Mouse (Mus musculus): ENCODE data around the gene Fzr1. TPM values are rescaled to one million over a fixed set of nuclear protein-coding genes. Genes with fewer than 3 reads are reported as not detected.

Gene Fzr1
- polyA plus RNA-seq, 1 experiment from 2014 or later = 85.7 TPM

GRCm38 (mm10) chr10:81341333-81341949 lies 36.9 kb downstream of the Fzr1 start:
- 0 out of 2 replicates have a peak, but pooled peaks cover 3% of the 10 kb centered on the region for H3K36me3 ChIP-seq
- ATAC-seq = no peak
- H3K4me2 ChIP-seq (replicated peaks) = no peak overlapping the region
- H3K27ac ChIP-seq = no peak overlapping the region
- H3K4me1 ChIP-seq (replicated peaks) = peaks cover 21% of the 10 kb centered on the region
- no peaks in the 10 kb centered on the region for H3K9me3 ChIP-seq
- no peak overlapping the region for H3K4me3 ChIP-seq (replicated peaks)
- H3K27me3 ChIP-seq (replicated peaks) = peaks cover 13% of the 10 kb centered on the region
- no peak overlapping the region for H3K9ac ChIP-seq
- WGBS = 33% methylated on average over 16 of the region's 16 CpGs

- no peak for ATAC-seq
- Histone ChIP-seq H3K27ac (no peak overlapping the region), H3K4me2 (replicated peaks) (no peak overlapping the region; the same call in 1 of the 2 replicates), H3K36me3 (no peaks in the 10 kb centered on the region), H3K4me1 (replicated peaks) (peaks cover 23% of the 10 kb centered on the region), H3K27me3 (replicated peaks) (peaks cover 13% of the 10 kb centered on the region), H3K9me3 (no peaks in the 10 kb centered on the region), H3K9ac (no peak overlapping the region), H3K4me3 (replicated peaks) (no peak overlapping the region)
- WGBS = 46% methylated on average over 17 of the region's 17 CpGs
Measured at GRCm38 (mm10) chr10:81340551-81341332, 37.6 kb downstream of the Fzr1 start.

- no peak overlapping the region for H3K4me2 ChIP-seq (replicated peaks)
- 87% methylated on average over 4 of the region's 4 CpGs for WGBS
Measured at GRCm38 (mm10) chr10:81336558-81336957, 41.8 kb downstream of the Fzr1 start.

GRCm38 (mm10) chr10:81335393-81336340 lies 42.6 kb downstream of the Fzr1 start:
- 45% methylated on average over 16 of the region's 19 CpGs for WGBS
- Histone ChIP-seq H3K4me3 (replicated peaks) (no peak overlapping the region), H3K4me2 (replicated peaks) (peak overlapping the region; percentile 18), H3K27me3 (replicated peaks) (peaks cover 9% of the 10 kb centered on the region), H3K27ac (peak overlapping the region; percentile 85), H3K9me3 (no peaks in the 10 kb centered on the region), H3K4me1 (replicated peaks) (peaks cover 39% of the 10 kb centered on the region), H3K9ac (peak overlapping the region; percentile 3; the same call in 1 of the 2 replicates), H3K36me3 (no peaks in the 10 kb centered on the region)
- ATAC-seq = peak; percentile 62

More at GRCm38 (mm10) chr10:81336558-81336957, 41.8 kb downstream of the Fzr1 start:
- no peak for ATAC-seq
- H3K4me1 ChIP-seq (replicated peaks) = peaks cover 43% of the 10 kb centered on the region
- H3K9me3 ChIP-seq = no peaks in the 10 kb centered on the region
- H3K4me3 ChIP-seq (replicated peaks) = no peak overlapping the region
- H3K27ac ChIP-seq = peak overlapping the region; percentile 85
- H3K27me3 ChIP-seq (replicated peaks) = peaks cover 9% of the 10 kb centered on the region
- H3K36me3 ChIP-seq = no peaks in the 10 kb centered on the region
- no peak overlapping the region for H3K9ac ChIP-seq

- H3K9me3 ChIP-seq = no peaks in the 10 kb centered on the region
- H3K4me2 ChIP-seq (replicated peaks) = no peak overlapping the region
- no peaks in the 10 kb centered on the region for H3K36me3 ChIP-seq
- ATAC-seq = no peak
- H3K9ac ChIP-seq = 0 out of 2 replicates have a peak overlapping the region, but pooled peaks have one; percentile 3
- WGBS = 70% methylated on average over 11 of the region's 11 CpGs
- no peak overlapping the region for H3K4me3 ChIP-seq (replicated peaks)
- H3K27ac ChIP-seq = peak overlapping the region; percentile 85; the same call in 1 of the 2 replicates
- peaks cover 49% of the 10 kb centered on the region for H3K4me1 ChIP-seq (replicated peaks)
- peaks cover 9% of the 10 kb centered on the region for H3K27me3 ChIP-seq (replicated peaks)
Measured at GRCm38 (mm10) chr10:81334324-81334723, 44.0 kb downstream of the Fzr1 start.

- no peaks in the 10 kb centered on the region for H3K9me3 ChIP-seq
- H3K9ac ChIP-seq = peak overlapping the region; percentile 4; the same call in 1 of the 2 replicates
- peaks cover 9% of the 10 kb centered on the region for H3K27me3 ChIP-seq (replicated peaks)
- peak overlapping the region; percentile 15 for H3K4me3 ChIP-seq (replicated peaks)
- 34% methylated on average over 29 of the region's 29 CpGs for WGBS
- no peak overlapping the region for H3K27ac ChIP-seq
- no peak for ATAC-seq
- peak overlapping the region; percentile 46 for H3K4me2 ChIP-seq (replicated peaks)
- peaks cover 65% of the 10 kb centered on the region for H3K4me1 ChIP-seq (replicated peaks)
- H3K36me3 ChIP-seq = peaks cover under 1% of the 10 kb centered on the region; the same call in 1 of the 2 replicates
Measured at GRCm38 (mm10) chr10:81332277-81332676, 46.0 kb downstream of the Fzr1 start.

GRCm38 (mm10) chr10:81330007-81330406 lies 48.3 kb downstream of the Fzr1 start:
- peak overlapping the region; percentile 28 for H3K9ac ChIP-seq
- ATAC-seq = peak; percentile 24; the same call in 1 of the 2 replicates
- peaks cover 53% of the 10 kb centered on the region for H3K4me1 ChIP-seq (replicated peaks)

GRCm38 (mm10) chr10:81329194-81329975 lies 48.9 kb downstream of the Fzr1 start:
- Histone ChIP-seq H3K36me3 (peaks cover 29% of the 10 kb centered on the region), H3K27ac (peak overlapping the region; percentile 94), H3K4me2 (replicated peaks) (peak overlapping the region; percentile 56), H3K4me1 (replicated peaks) (peaks cover 47% of the 10 kb centered on the region), H3K4me3 (replicated peaks) (peak overlapping the region; percentile 24), H3K9me3 (no peaks in the 10 kb centered on the region), H3K9ac (peak overlapping the region; percentile 40), H3K27me3 (replicated peaks) (peaks cover 9% of the 10 kb centered on the region)
- ATAC-seq = peak; percentile 78
- WGBS = 41% methylated on average over 10 of the region's 10 CpGs

More at GRCm38 (mm10) chr10:81330007-81330406, 48.3 kb downstream of the Fzr1 start:
- no peaks in the 10 kb centered on the region for H3K9me3 ChIP-seq
- H3K4me2 ChIP-seq (replicated peaks) = peak overlapping the region; percentile 56
- H3K27me3 ChIP-seq (replicated peaks) = peaks cover 9% of the 10 kb centered on the region
- 59% methylated on average over 4 of the region's 4 CpGs for WGBS
- H3K27ac ChIP-seq = peak overlapping the region; percentile 94
- peak overlapping the region; percentile 24 for H3K4me3 ChIP-seq (replicated peaks)
- peaks cover 23% of the 10 kb centered on the region for H3K36me3 ChIP-seq

DNA sequence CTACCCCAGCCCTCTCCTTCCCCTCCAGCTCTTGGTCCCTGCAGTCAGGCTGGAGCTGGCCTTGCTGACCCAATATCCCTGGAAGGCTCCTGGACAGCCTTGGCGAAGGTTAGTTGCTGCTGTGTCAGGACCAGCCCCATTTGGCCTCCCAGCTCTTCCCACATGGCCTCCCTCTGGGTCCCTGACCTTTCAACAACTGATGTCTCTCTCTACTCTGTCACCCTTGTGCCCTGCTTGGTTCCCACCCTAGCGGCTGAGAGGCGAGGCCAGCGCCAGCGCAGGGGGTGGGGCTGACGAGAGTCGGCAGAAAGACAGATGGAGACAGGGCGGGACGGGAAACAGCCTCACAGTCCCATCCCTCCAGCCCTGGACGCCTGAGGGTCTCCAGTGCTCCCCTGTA lies 49.9 kb downstream of the Fzr1 start, which contains the start of gene Tbxa2r:
Tbxa2r (plus strand) TSS at position 346 of the 400 bp plus-strand sequence.
- Histone ChIP-seq H3K9ac (peak within 1 kb of the TSS; percentile 40; the same call in 1 of the 2 replicates), H3K36me3 (peaks cover 39% of the 10 kb centered on the region), H3K9me3 (no peaks in the 10 kb centered on the region), H3K27me3 (replicated peaks) (peaks cover 9% of the 10 kb centered on the region), H3K4me2 (replicated peaks) (peak within 1 kb of the TSS; percentile 56), H3K4me1 (replicated peaks) (peaks cover 45% of the 10 kb centered on the region), H3K27ac (peak within 1 kb of the TSS; percentile 94), H3K4me3 (replicated peaks) (peak within 1 kb of the TSS; percentile 24)
- ATAC-seq = peak; percentile 30; the same call in 1 of the 2 replicates
- WGBS = 6% methylated on average over 10 of the region's 10 CpGs

DNA sequence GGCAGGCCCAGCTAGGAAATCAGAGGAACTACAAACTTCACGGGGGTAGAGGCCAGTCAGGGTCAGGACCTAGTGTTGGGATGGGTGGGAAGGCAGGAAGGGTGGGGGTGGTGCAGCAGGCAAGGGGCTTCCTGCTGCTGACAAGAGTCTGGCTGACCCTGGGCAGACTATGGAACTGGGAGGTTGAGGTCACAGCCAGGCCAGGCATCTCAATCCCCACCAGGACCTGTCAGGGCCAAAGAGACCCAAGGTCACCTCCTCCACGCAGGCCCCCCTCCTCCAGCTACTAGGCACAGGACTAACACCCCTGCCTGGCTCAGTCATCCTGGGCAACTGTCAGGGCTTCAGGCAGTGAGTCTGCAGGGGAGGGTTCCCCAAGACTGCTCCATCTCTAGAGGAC lies 50.4 kb downstream of the Fzr1 start:
- H3K4me2 ChIP-seq (replicated peaks) = no peak overlapping the region

GRCm38 (mm10) chr10:81326858-81327257 lies 51.5 kb downstream of the Fzr1 start:
- no peak for ATAC-seq
- H3K27ac ChIP-seq = peak overlapping the region; percentile 29; the same call in 1 of the 2 replicates

More for the DNA sequence above, 50.4 kb downstream of the Fzr1 start:
- WGBS = 23% methylated on average over 2 of the region's 2 CpGs
- peak overlapping the region; percentile 94 for H3K27ac ChIP-seq
- H3K4me1 ChIP-seq (replicated peaks) = peaks cover 44% of the 10 kb centered on the region
- H3K36me3 ChIP-seq = peaks cover 42% of the 10 kb centered on the region
- peaks cover 8% of the 10 kb centered on the region for H3K27me3 ChIP-seq (replicated peaks)
- H3K9me3 ChIP-seq = no peaks in the 10 kb centered on the region
- H3K4me3 ChIP-seq (replicated peaks) = no peak overlapping the region
- no peak for ATAC-seq
- 0 out of 2 replicates have a peak overlapping the region, but pooled peaks have one; percentile 6 for H3K9ac ChIP-seq

More at GRCm38 (mm10) chr10:81326858-81327257, 51.5 kb downstream of the Fzr1 start:
- 72% methylated on average over 6 of the region's 6 CpGs for WGBS
- Histone ChIP-seq H3K9me3 (no peaks in the 10 kb centered on the region), H3K4me2 (replicated peaks) (no peak overlapping the region), H3K27me3 (replicated peaks) (no peaks in the 10 kb centered on the region), H3K9ac (no peak overlapping the region), H3K4me1 (replicated peaks) (peaks cover 45% of the 10 kb centered on the region), H3K4me3 (replicated peaks) (no peak overlapping the region), H3K36me3 (peaks cover 51% of the 10 kb centered on the region)

All from intestine, embryonic 15.5 days (tissue).